Mouse (Mus musculus) heart, embryonic 11.5 days (tissue): ENCODE results near the gene Fitm2. TPM values are rescaled to one million over a fixed set of nuclear protein-coding genes. Genes with fewer than 3 reads are reported as not detected.

Experiments used
- ATAC-seq: fragments of 200-750 bp; cut with Nextera tagmentation; replicated peaks from 2 replicates; pipeline ENCODE4 v1.8.0; 2017; ENCODE audit warnings: moderate library complexity; ENCODE audit not compliant: insufficient number of reproducible peaks, low FRiP score, low TSS enrichment
- H3K27ac ChIP-seq: fragments of 300-500 bp; sonication (generic); 2 replicates; pipeline ENCODE4 v1.5.1; 2014; ENCODE audit warnings: mild to moderate bottlenecking, low read depth, low read length
- H3K27me3 ChIP-seq: fragments of 300-500 bp; sonication (generic); 2 replicates; pipeline ENCODE4 v1.6.1; 2014; ENCODE audit warnings: mild to moderate bottlenecking, low read length, mixed read lengths; ENCODE audit not compliant: control insufficient read depth, insufficient read depth
- H3K36me3 ChIP-seq: fragments of 300-500 bp; sonication (generic); 2 replicates; pipeline ENCODE4 v1.6.1; 2014; ENCODE audit warnings: mild to moderate bottlenecking, low read length, moderate library complexity, mixed read lengths; ENCODE audit not compliant: control insufficient read depth, insufficient read depth
- H3K4me1 ChIP-seq: fragments of 300-500 bp; sonication (generic); 2 replicates; pipeline ENCODE4 v1.6.1; 2014; ENCODE audit warnings: low read length; ENCODE audit not compliant: control insufficient read depth, insufficient read depth
- H3K4me2 ChIP-seq: fragments of 300-500 bp; sonication (generic); 2 replicates; pipeline ENCODE4 v1.6.1; 2014; ENCODE audit warnings: mild to moderate bottlenecking, moderate library complexity
- H3K4me3 ChIP-seq: fragments of 300-500 bp; sonication (generic); 2 replicates; pipeline ENCODE4 v1.5.1; 2014; ENCODE audit warnings: low read depth, low read length
- H3K9ac ChIP-seq: fragments of 300-500 bp; sonication (generic); 2 replicates; pipeline ENCODE4 v1.6.1; 2014; ENCODE audit warnings: mild to moderate bottlenecking, low read depth, low read length, moderate library complexity
- H3K9me3 ChIP-seq: fragments of 300-500 bp; sonication (generic); replicated peaks from 2 replicates; pipeline ENCODE4 v1.6.1; 2016; ENCODE audit warnings: low read length; ENCODE audit not compliant: control insufficient read depth
- WGBS: fragments of 180-500 bp; shearing (Covaris S2); extraction: QIAGEN DNeasy Blood & Tissue Kit; methylation state at CpG from one replicate; pipeline ENCODE4 v1.1.7; 2014; ENCODE audit not compliant: insufficient replicate concordance; 5-methylcytosine and 5-hydroxymethylcytosine counted together
- polyA plus RNA-seq: library from polyadenylated mRNA; unstranded; fragments of >200 nt; fragmentation: Nextera tagmentation; extraction: Ambion mirVana; gene quantifications from 2 replicates; pipeline ENCODE4 v1.2.1, GENCODE M21; 2014

The Fitm2 gene
- 11.6 and 14.6 TPM in 2 replicates for polyA plus RNA-seq

DNA sequence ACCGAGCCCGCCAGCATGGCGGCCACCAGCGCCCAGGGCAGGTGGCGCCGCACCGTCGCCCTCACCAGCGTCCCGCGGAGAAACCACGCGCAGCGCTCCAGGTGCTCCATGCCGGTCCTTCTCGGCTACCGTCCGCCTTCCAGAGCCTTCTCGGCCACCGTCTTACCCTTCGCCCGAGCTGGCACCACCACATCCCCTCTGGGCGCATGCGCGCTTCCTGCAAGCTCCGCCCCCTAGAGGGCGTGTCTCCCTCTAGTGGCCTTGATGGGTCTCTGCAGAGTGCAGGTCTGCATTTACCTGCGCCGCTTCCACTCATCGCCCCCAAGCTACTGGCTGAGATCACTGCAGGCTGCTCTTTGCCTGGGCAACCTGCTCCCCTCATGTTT lies at the start of gene Fitm2:
Fitm2 (minus strand) TSS at position 164 of the 386 bp plus-strand sequence.
- peak; percentile 90 for ATAC-seq
- Histone ChIP-seq H3K9me3 (no peaks in the 10 kb centered on the region), H3K4me3 (peak within 1 kb of the TSS; percentile 75), H3K9ac (peak within 1 kb of the TSS; percentile 88), H3K36me3 (peaks cover 13% of the 10 kb centered on the region), H3K4me2 (peak within 1 kb of the TSS; percentile 85), H3K27ac (peak within 1 kb of the TSS; percentile 80), H3K27me3 (no peaks in the 10 kb centered on the region), H3K4me1 (peaks cover 6% of the 10 kb centered on the region)
- whole genome bisulfite sequencing = under 1% methylated on average over 30 of the region's 30 CpGs

- H3K27me3 ChIP-seq = no peaks in the 10 kb centered on the region
- no peaks in the 10 kb centered on the region for H3K36me3 ChIP-seq
- H3K27ac ChIP-seq = no peak within 1 kb of the TSS
- 70% methylated on average over 10 of the region's 10 CpGs for WGBS
- no peaks in the 10 kb centered on the region for H3K9me3 ChIP-seq
- no peak within 1 kb of the TSS for H3K4me2 ChIP-seq
- no peak within 1 kb of the TSS for H3K9ac ChIP-seq
- no peak within 1 kb of the TSS for H3K4me3 ChIP-seq
- no peaks in the 10 kb centered on the region for H3K4me1 ChIP-seq
- no peak for ATAC-seq
These were observed 34.0 kb upstream of the Fitm2 start, which contains the start of gene Hnf4a for GRCm38 (mm10) chr2:163506300-163507004. TSS of gene Hnf4a (plus strand) at chr2:163506808.

DNA sequence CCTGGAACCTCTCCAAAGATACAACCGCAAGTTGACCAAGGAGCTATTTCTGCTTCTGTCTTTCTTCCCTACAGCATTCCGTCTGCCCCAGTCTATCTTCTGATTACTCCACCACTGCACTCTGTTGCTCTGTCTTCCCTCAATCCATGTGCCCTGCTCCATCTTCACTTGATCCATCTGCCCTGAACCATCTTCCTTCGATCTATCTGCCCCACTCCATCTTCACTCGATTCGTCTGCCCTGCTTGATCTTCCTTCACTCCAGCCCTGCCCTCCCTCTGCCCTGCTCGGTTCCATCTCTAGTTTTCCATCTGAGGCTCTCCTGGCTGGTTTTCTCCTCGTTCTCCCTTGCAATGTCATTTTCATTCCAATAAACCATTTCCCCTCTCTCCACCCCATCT lies 30.8 kb upstream of the Fitm2 start:
- no peaks in the 10 kb centered on the region for H3K9me3 ChIP-seq
- no peak for ATAC-seq
- 67% methylated on average over 7 of the region's 7 CpGs for WGBS
- H3K27me3 ChIP-seq = no peaks in the 10 kb centered on the region
- no peak overlapping the region for H3K27ac ChIP-seq
- no peak overlapping the region for H3K4me2 ChIP-seq
- H3K36me3 ChIP-seq = no peaks in the 10 kb centered on the region
- no peak overlapping the region for H3K4me3 ChIP-seq
- H3K4me1 ChIP-seq = no peaks in the 10 kb centered on the region
- H3K9ac ChIP-seq = no peak overlapping the region

DNA sequence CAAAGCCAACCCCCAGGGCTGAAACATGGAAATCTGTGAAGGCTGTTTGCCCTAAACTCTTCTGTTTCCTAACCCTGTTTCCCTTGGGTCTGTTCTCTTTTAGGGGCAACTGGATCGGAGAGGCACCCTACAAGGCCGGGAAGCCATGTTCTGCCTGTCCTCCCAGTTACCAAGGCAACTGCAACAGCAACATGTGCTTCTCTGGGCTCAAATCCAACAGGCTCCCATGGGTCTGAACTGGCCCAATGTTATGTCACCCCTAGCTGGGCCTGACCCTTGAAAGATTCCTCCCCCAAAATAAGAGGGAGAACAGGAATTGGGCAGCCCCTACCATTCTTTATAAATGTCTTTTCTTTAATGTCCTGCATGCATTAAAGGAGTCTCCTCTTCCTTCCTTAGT lies 29.8 kb upstream of the Fitm2 start:
- Histone ChIP-seq H3K36me3 (no peaks in the 10 kb centered on the region), H3K4me3 (no peak overlapping the region), H3K27ac (no peak overlapping the region), H3K27me3 (no peaks in the 10 kb centered on the region), H3K9me3 (no peaks in the 10 kb centered on the region), H3K4me2 (no peak overlapping the region), H3K9ac (no peak overlapping the region), H3K4me1 (no peaks in the 10 kb centered on the region)
- WGBS = 69% methylated on average over 2 of the region's 2 CpGs
- no peak for ATAC-seq

GRCm38 (mm10) chr2:163494456-163494855 lies 22.0 kb upstream of the Fitm2 start:
- Histone ChIP-seq H3K9me3 (no peaks in the 10 kb centered on the region), H3K27me3 (0 out of 2 replicates have a peak, but pooled peaks cover 2% of the 10 kb centered on the region), H3K4me3 (no peak overlapping the region), H3K9ac (no peak overlapping the region), H3K36me3 (no peaks in the 10 kb centered on the region), H3K27ac (no peak overlapping the region), H3K4me2 (no peak overlapping the region), H3K4me1 (no peaks in the 10 kb centered on the region)
- WGBS = 22% methylated on average over 6 of the region's 6 CpGs
- ATAC-seq = no peak

DNA sequence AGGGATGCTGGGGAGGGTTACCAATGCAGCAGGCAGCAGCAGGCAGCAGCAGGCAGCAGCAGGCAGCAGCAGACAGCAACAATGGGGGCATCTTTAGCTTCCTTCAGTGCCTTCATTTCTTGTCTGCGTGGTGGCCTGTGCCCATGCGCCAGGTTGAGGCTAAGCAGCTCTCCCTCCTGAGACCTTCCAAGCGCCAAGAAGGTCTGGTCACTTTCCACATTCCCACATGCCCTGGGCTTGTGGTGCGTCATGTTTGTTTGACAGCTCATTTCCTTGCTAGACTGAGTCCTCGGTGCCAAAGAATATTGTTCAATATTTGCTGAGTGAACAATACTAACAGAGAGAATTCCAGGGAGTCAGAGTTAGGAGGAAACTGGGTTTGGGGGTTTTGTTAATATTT lies 21.5 kb upstream of the Fitm2 start:
- H3K36me3 ChIP-seq = no peaks in the 10 kb centered on the region
- H3K27ac ChIP-seq = no peak overlapping the region
- H3K4me2 ChIP-seq = no peak overlapping the region
- no peak overlapping the region for H3K4me3 ChIP-seq
- 34% methylated on average over 5 of the region's 5 CpGs for WGBS
- no peak overlapping the region for H3K9ac ChIP-seq
- ATAC-seq = no peak
- 0 out of 2 replicates have a peak, but pooled peaks cover 2% of the 10 kb centered on the region for H3K27me3 ChIP-seq
- H3K9me3 ChIP-seq = no peaks in the 10 kb centered on the region
- H3K4me1 ChIP-seq = no peaks in the 10 kb centered on the region

DNA sequence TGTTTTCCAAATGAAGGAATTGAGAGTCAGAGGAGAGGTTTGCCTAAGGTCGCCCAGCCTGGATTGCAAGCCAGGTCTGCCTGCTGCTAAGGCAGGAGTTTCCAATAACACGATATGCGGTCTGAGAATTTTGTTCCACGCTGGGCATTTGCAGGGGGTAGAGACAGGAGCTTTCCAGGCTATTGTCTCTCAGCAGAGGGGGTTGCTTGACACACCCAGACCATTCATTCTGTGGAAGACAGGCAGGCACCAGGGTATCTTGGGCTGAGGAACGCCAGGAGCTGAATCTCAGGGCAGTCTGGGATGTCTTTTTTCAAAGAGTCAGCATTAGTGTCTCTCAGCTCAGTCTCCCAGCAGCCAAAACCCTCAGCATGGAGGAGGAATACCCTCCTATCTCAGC lies 20.6 kb upstream of the Fitm2 start:
- H3K27ac ChIP-seq = no peak overlapping the region
- 42% methylated on average over 5 of the region's 5 CpGs for whole genome bisulfite sequencing
- no peak overlapping the region for H3K4me2 ChIP-seq
- H3K4me1 ChIP-seq = no peaks in the 10 kb centered on the region
- H3K27me3 ChIP-seq = 0 out of 2 replicates have a peak, but pooled peaks cover 2% of the 10 kb centered on the region
- H3K36me3 ChIP-seq = no peaks in the 10 kb centered on the region
- no peaks in the 10 kb centered on the region for H3K9me3 ChIP-seq
- ATAC-seq = no peak
- no peak overlapping the region for H3K9ac ChIP-seq
- H3K4me3 ChIP-seq = no peak overlapping the region

DNA sequence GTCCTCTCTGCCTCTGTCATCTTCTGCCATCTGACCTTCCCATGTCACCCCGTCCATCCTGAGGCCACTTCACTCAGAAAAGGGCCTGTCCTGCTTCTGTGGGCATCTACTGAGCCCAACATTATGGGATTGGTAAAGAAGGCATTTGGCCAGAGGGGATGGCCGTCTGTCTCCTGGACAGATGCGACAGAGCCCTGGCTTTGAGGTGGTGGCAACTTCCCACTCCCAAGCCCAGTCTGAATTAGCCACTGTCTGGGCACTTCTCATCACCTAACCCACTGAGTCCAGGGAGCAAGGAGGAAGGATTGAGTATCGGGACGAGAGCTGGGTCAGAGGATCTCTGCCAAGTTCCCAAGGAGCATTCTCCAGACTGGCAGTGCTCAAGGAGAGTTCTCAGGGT lies 19.6 kb upstream of the Fitm2 start, which contains the start of gene R3hdml:
R3hdml (plus strand) TSS at position 301 of the 400 bp plus-strand sequence.
- Histone ChIP-seq H3K36me3 (no peaks in the 10 kb centered on the region), H3K4me2 (no peak within 1 kb of the TSS), H3K4me1 (no peaks in the 10 kb centered on the region), H3K9me3 (no peaks in the 10 kb centered on the region), H3K27me3 (0 out of 2 replicates have a peak, but pooled peaks cover 2% of the 10 kb centered on the region), H3K27ac (no peak within 1 kb of the TSS), H3K4me3 (no peak within 1 kb of the TSS), H3K9ac (no peak within 1 kb of the TSS)
- ATAC-seq = no peak
- 70% methylated on average over 5 of the region's 5 CpGs for WGBS

GRCm38 (mm10) chr2:163491351-163491750 lies 18.9 kb upstream of the Fitm2 start:
- no peak overlapping the region for H3K9ac ChIP-seq
- no peaks in the 10 kb centered on the region for H3K9me3 ChIP-seq
- no peak overlapping the region for H3K4me2 ChIP-seq
- no peak for ATAC-seq
- no peak overlapping the region for H3K27ac ChIP-seq
- 58% methylated on average over 7 of the region's 7 CpGs for WGBS
- no peaks in the 10 kb centered on the region for H3K4me1 ChIP-seq
- H3K4me3 ChIP-seq = no peak overlapping the region
- 0 out of 2 replicates have a peak, but pooled peaks cover 2% of the 10 kb centered on the region for H3K27me3 ChIP-seq
- H3K36me3 ChIP-seq = no peaks in the 10 kb centered on the region
